Mouse (Mus musculus): ENCODE results near the gene Ubash3b.

The Ubash3b gene

GRCm38 (mm10) chr9:41054166-41054565 is 107.3 kb downstream of the Ubash3b start:
- in situ Hi-C loops (cut with MboI, MseI) = no loop called here

DNA sequence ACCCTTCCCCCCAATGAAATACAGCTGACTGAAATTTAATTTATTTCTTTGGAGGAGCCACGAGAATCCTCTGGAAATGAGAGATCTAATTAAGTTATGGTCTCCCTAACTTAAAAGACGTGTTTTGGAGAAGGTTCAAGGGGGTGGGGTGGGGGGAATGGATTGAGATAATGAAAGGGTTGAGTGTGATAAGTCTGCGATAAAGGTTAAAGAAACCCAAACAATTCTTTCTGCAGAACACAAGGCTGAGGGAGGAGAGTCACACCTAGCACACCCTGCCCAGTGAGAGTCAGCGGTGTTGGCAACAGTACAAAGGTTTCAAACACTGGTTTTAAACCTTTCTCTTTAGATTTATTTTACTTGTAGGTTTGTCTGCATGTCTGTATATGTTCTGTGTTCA is 108.0 kb downstream of the Ubash3b start:
- in situ Hi-C loops (cut with MboI, MseI) = no loop called here

GRCm38 (mm10) chr9:41051080-41051932 is 110.2 kb downstream of the Ubash3b start:
- in situ Hi-C loops (cut with MboI, MseI) = no loop called here

- in situ Hi-C loops (cut with MboI, MseI) = no loop called here
These were observed 111.0 kb downstream of the Ubash3b start for GRCm38 (mm10) chr9:41050331-41051079.

GRCm38 (mm10) chr9:41049282-41049681 is 112.2 kb downstream of the Ubash3b start:
- in situ Hi-C loops (cut with MboI, MseI) = loop anchor here (5.0 kb wide), 1 partner anchor 133 kb away; no protein-coding TSS in a partner anchor

DNA sequence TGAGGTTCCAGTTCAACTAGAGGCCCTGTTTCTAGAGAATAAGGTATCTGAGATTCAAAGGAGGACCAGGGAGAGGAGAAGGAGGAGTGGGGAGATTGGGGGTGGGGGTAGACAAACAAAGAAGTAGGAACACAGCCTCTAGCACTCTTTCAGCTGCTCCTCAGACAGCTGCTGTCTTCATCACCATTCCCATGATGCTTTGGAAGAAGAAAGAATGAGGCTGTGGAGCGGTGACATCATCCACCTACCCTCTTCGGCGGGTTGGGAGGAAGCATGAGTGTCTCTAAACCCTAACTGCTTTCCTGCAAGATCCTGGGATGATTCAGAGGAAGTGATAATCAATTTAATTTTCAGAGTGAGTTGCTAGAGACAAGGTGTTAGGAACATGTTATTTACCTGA is 112.7 kb downstream of the Ubash3b start:
- in situ Hi-C loops (cut with MboI, MseI) = loop anchor here (5.0 kb wide), 1 partner anchor 133 kb away; no protein-coding TSS in a partner anchor

GRCm38 (mm10) chr9:41048216-41048615 is 113.3 kb downstream of the Ubash3b start:
- in situ Hi-C loops (cut with MboI, MseI) = loop anchor here (5.0 kb wide), 1 partner anchor 134 kb away; no protein-coding TSS in a partner anchor

DNA sequence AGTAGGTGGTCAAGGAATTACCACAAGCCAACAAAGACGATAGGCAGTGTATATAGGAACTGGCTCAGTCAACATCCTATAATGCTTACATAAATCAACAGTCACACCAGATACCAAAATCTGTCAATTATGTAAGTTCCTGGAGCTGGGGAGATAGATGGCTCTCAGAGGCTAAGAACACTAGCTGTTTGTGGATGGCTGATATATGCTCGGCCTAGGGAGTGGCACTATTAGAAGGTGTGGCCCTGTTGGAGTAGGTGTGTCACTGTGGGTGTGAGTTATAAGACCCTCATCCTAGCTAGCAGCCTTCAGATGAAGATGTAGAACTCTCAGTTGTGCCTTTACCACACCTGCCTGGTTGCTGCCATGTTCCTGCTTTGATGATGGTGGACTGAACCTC is 113.8 kb downstream of the Ubash3b start:
- in situ Hi-C loops (cut with MboI, MseI) = loop anchor here (5.0 kb wide), 1 partner anchor 135 kb away; no protein-coding TSS in a partner anchor

- in situ Hi-C loops (cut with MboI, MseI) = loop anchor here (5.0 kb wide), 1 partner anchor 138 kb away; no protein-coding TSS in a partner anchor
These were observed 116.9 kb downstream of the Ubash3b start for GRCm38 (mm10) chr9:41044626-41045025.

GRCm38 (mm10) chr9:41043641-41044040 is 117.9 kb downstream of the Ubash3b start:
- in situ Hi-C loops (cut with MboI, MseI) = no loop called here

GRCm38 (mm10) chr9:41041404-41041803 is 120.1 kb downstream of the Ubash3b start:
- in situ Hi-C loops (cut with MboI, MseI) = no loop called here

DNA sequence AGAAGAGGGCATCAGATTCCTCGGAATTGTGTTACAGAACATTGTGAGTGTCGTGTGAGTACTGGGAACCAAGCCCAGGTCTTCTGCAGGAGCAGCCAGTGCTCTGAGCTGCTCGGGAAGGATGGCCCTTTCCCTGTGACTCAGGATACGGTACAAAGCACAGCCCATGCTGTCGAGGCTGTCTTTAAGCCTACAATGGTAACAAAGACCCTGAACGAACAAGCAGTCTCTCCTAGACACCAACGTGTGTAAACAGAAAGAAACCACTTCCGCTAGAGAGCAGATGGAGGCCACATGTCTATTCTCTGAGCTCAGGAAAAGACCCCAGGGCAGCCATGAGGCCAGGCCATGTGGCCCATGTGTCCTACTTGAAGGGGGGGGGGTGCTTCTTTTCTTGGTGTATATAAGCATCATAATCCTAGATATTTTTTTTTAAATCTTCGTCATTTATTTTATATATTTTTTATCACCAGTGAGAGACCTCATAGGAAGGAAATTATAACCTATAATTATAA is 123.3 kb downstream of the Ubash3b start:
- in situ Hi-C loops (cut with MboI, MseI) = loop anchor here (10.0 kb wide), 1 partner anchor 897 kb away; no protein-coding TSS in a partner anchor

- in situ Hi-C loops (cut with MboI, MseI) = loop anchor here (10.0 kb wide), 1 partner anchor 903 kb away; no protein-coding TSS in a partner anchor
These were observed 129.7 kb downstream of the Ubash3b start for GRCm38 (mm10) chr9:41031590-41032489.

GRCm38 (mm10) chr9:41029827-41030226 is 131.7 kb downstream of the Ubash3b start:
- in situ Hi-C loops (cut with MboI, MseI) = loop anchor here (5.0 to 10.0 kb wide), 2 partner anchors 38 to 905 kb away; no protein-coding TSS in a partner anchor

GRCm38 (mm10) chr9:41028470-41028869 is 133.0 kb downstream of the Ubash3b start:
- in situ Hi-C loops (cut with MboI, MseI) = loop anchor here (5.0 kb wide), 1 partner anchor 36 kb away; no protein-coding TSS in a partner anchor

GRCm38 (mm10) chr9:41021690-41022089 is 139.8 kb downstream of the Ubash3b start:
- in situ Hi-C loops (cut with MboI, MseI) = no loop called here

GRCm38 (mm10) chr9:41020486-41020885 is 141.0 kb downstream of the Ubash3b start:
- in situ Hi-C loops (cut with MboI, MseI) = no loop called here

GRCm38 (mm10) chr9:41014512-41014911 is 147.0 kb downstream of the Ubash3b start:
- in situ Hi-C loops (cut with MboI, MseI) = no loop called here

- in situ Hi-C loops (cut with MboI, MseI) = no loop called here
These were observed 149.0 kb downstream of the Ubash3b start for GRCm38 (mm10) chr9:41012456-41012855.

DNA sequence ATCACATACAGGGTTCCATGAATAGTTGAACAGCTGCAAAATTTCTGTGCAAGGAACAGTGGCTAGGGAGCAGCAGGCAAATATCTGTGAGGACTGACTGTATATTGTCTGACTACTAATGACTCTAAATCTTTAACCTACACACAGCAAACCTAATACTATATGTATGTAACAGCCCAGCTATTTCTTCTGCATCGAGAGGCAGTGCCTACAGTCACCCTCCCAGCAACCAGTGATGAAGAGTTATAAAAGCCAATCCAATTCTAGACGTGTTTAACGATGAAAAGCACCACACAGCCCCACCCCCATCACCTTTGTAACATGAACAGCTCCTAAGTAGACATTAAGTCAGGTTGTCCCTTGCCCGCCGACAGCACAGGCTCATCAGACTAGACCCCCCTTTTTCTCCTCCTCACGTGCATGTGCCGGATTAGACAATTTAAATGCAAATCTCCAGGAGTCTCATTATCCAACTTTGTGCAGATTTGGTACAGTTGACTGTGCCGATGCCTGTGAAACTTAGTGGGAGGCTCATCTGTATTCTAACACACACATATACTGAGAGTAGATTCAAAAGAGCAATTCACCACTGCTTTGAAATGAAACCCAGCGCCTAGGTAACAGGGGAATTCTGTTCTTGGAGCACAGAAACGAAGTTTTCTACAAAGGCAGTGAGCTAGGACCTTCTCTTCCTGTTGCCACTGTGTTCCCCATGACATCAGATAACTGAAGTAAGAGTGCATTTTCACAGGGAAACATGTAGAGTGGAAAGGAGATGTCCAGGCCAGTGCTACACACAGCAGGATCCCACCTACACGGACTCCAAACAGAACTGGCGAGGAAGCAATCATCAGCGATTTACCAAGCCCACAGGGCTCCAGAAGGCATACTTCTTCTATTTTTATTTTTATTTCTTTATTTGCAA is 149.7 kb downstream of the Ubash3b start:
- in situ Hi-C loops (cut with MboI, MseI) = no loop called here
